Mouse (Mus musculus) c-Kit-positive CD71-positive TER-119-negative erythroid progenitor cells, embryonic 14.5 days (primary cell): ENCODE data around the gene Gpr146.
"Not testable (repeated sequence)": the region's sequence is repeated elsewhere in the genome, so short reads cannot be mapped to it uniquely, and the experiment has no call there.

Experiments used
- DNase-seq: peaks from one replicate; pipeline ENCODE4 v3.0.0-alpha.2; 2013; ENCODE audit warnings: low read depth

Gene Gpr146

GRCm38 (mm10) chr5:139377468-139378270 lies at the start of gene Gpr146:
TSS of gene Gpr146 (plus strand) at chr5:139377697.
- no peak for DNase-seq

DNA sequence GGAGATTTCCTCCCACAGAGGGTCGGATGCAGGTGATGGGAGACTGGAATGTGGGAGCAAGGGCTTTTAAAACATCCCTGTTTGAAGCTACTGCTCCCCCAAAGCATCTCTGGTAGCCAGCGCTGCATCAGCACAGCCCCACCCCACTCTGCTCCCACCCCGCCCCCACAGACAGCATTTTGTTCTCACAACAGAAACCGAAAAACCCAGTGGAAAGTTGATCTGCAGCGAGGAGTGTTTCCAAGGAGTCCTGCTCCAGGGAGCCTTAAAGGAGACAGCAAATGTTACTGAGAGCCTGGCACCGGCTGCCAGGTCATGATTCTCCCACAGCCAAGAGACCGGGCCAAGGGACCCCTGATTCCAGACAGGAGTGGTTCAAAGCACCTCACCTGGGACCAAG lies 46.7 kb upstream of the Gpr146 start:
- no peak for DNase-seq

GRCm38 (mm10) chr5:139331742-139332141 lies 45.8 kb upstream of the Gpr146 start:
- DNase-seq = peak; percentile 75

DNA sequence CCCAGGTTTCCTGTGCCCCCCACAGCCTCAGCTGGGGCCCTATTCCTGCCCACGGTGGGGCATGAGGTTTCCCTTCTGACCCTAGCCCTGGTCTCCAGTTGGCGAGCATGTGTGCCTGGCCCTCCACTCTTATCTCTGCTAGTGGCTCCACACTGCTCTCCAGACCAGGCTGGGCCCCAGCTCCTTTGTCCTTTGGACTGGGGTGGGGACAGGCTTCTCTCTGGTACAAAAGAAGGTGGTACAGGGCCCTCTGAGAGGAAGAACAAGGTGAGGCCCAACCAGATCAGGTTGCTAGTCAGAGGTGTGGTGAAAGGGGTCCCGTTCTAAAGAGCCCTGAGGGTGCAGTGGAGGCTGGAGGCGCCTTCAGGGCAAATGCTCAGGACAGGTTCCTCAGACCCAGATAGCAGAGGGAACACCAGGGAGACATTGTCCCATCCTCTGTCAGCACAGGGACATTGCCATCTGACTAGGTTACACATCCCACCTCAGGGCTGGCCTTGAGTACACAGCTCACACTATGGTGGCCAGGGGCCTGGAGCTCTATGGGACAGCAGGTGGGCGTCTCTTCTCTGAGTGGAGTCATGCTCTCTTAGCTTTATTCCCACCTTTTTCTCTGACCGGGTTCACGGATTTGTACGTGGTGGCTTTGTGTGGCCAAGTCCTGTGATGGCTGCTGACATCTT lies 44.8 kb upstream of the Gpr146 start:
- no peak for DNase-seq

GRCm38 (mm10) chr5:139333301-139334013 lies 44.0 kb upstream of the Gpr146 start:
- no peak for DNase-seq

GRCm38 (mm10) chr5:139334394-139334793 lies 43.1 kb upstream of the Gpr146 start:
- not testable (repeated sequence) for DNase-seq

GRCm38 (mm10) chr5:139335634-139336033 lies 41.9 kb upstream of the Gpr146 start:
- DNase-seq = no peak

GRCm38 (mm10) chr5:139337826-139338370 lies 39.6 kb upstream of the Gpr146 start:
- no peak for DNase-seq

DNA sequence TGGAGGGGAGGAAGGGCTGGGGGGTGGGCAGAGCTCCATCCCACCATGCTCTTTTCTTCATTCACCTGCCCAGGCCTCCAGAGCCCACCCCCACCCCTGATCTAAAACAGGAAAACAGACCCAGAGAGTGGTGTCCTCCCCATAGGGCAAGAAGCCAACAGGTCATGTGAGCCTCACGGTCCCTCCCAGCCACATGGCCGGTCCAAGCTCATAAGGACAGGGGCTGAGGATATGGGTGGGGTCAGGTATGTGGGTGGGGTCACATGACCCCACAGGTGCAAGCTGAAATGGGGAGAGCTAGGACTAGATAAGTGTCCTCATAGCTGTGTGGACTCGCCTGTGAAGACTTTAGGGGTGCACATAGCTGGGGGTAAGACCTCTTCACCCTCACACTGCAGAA lies 39.1 kb upstream of the Gpr146 start:
- DNase-seq = no peak

DNA sequence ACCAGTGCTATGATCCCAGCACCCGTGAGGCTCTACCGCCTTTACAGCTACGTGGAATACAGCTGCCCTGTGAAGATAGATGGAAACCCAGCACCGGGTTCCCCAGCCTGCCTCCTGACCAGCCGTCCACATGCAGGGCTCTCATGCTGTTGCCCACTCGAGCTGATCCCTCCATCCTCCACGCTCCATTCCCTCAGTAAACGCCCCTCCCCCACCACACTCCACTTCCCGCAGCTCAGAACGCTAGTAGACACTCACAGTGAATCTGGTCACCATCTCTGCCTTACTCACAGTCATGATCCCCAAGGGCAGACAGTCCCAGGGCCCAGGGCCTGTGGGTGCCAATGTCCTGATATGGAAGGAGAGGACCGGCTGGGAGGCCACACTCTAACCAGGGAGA lies 38.6 kb upstream of the Gpr146 start:
- DNase-seq = no peak

GRCm38 (mm10) chr5:139344021-139344686 lies 33.3 kb upstream of the Gpr146 start:
- peak; percentile 79 for DNase-seq

GRCm38 (mm10) chr5:139344687-139345363 lies 32.7 kb upstream of the Gpr146 start:
- DNase-seq = peak; percentile 89

- DNase-seq = no peak
Measured at GRCm38 (mm10) chr5:139345364-139345714, 32.2 kb upstream of the Gpr146 start.

GRCm38 (mm10) chr5:139347225-139347624 lies 30.3 kb upstream of the Gpr146 start:
- no peak for DNase-seq

- peak; percentile 51 for DNase-seq
Measured at GRCm38 (mm10) chr5:139349713-139350112, 27.8 kb upstream of the Gpr146 start.

DNA sequence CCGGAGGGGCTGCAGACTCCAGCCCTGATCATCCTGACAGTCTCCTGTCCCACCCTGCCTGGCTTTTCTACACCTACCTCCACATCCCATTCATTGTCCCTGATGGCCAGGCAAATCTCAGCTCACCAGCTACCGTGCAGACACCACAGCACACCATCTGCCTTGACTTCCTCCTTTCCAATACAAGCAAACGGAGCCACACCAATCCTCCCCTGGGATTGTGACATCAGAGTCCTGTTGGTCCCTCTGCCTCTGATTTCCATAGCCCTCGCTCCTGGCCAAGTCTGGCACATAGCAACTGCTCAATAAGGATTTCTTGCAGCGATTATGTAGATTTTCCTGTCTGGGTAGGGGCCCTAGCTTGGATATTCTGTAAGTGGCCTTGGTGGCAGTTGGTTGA lies 26.4 kb upstream of the Gpr146 start, which contains the start of gene Cox19:
TSS of gene Cox19 (minus strand) at position 285 of the 400 bp plus-strand sequence.
- DNase-seq = no peak

DNA sequence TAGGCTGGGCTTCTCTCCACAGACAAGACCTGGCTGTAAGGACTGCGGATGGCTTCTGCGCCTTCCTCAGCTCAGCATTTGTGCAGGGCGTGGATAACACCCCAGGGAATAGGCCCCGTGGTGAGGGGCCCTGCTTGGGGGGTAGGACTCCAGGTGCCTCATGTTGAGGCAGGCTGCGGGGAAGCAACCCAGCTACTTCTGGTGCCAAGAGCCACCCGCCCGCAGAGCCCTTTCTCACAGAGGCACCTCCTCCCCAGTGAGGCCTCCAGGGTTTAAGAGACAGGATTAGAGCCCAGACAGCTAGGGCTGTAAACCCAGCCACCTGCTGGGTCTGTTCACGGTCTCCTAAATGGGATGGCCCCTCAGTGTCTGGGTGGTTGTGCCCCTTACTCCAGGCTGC lies 25.9 kb upstream of the Gpr146 start:
- DNase-seq = no peak

- DNase-seq = no peak
Measured at GRCm38 (mm10) chr5:139352317-139352716, 25.2 kb upstream of the Gpr146 start, which contains the start of gene Cyp2w1. TSS of gene Cyp2w1 (plus strand) at chr5:139352617.

DNA sequence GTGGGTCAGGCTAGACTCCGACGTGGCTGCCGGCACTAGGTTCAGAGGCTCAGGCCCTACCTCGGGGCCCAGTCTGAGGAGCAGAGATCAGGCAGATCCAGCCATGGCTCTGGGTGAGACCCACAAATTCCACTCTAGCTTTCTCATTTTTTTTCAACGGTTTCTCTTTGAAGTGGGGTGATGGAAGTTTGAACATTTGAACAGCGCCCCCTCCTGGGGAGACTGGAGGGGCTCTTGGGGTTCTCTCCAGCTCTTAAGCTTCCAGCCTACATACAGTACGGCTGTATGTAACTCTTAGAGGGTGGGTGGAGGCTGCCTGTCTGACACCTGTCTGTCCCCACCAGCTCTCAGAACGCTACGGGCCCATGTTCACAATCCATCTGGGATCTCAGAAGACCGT lies 24.0 kb upstream of the Gpr146 start:
- peak; percentile 80 for DNase-seq

DNA sequence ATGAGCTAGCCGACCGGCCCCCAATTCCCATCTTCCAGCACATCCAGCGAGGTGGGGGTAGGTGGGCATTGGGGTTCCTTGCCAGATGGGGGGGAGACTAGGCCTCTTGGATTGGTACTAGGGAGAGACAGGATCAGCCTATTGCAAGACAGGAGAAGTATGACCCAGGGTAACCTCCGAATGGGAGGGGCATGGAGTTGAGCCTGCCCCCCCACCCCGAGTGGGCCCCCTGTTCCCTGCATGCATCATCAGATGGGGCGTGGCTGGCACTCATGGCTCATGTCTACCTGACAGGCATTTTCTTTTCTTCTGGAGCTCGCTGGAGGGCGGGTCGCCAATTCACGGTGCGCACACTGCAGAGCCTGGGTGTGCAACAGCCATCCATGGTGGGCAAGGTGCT lies 23.6 kb upstream of the Gpr146 start:
- no peak for DNase-seq

- no peak for DNase-seq
Measured at GRCm38 (mm10) chr5:139355235-139355772, 22.2 kb upstream of the Gpr146 start.
